Mouse (Mus musculus) liver, adult 2 months (tissue): Measurements from ENCODE around the gene Dram1. TPM values are rescaled to one million over a fixed set of nuclear protein-coding genes. Genes with fewer than 3 reads are reported as not detected.

Experiments
- DNase-seq: peaks from one replicate; pipeline ENCODE4 v3.0.0-alpha.2; 2011; ENCODE audit warnings: low read depth, low spot score; ENCODE audit errors: extremely low read depth
- H3K27ac ChIP-seq: fragments of 200-500 bp; replicated peaks from 2 replicates; pipeline ENCODE4 v1.5.1; 2012; ENCODE audit warnings: low read depth, mild to moderate bottlenecking, control low read depth, inconsistent platforms, low read length; ENCODE audit not compliant: insufficient read depth
- H3K27me3 ChIP-seq: fragments of 200-500 bp; 2 replicates; pipeline ENCODE4 v1.6.1; 2012; ENCODE audit warnings: mild to moderate bottlenecking, moderate library complexity, low read length, inconsistent platforms; ENCODE audit not compliant: control insufficient read depth, insufficient read depth
- H3K36me3 ChIP-seq: fragments of 200-500 bp; 2 replicates; pipeline ENCODE4 v1.6.1; 2012; ENCODE audit warnings: low read length, inconsistent platforms; ENCODE audit not compliant: control insufficient read depth, insufficient read depth
- H3K4me1 ChIP-seq: fragments of 200-500 bp; 2 replicates; pipeline ENCODE4 v1.6.1; 2011; ENCODE audit warnings: low read length; ENCODE audit not compliant: control insufficient read depth, insufficient read depth
- H3K4me3 ChIP-seq: fragments of 200-500 bp; 2 replicates; pipeline ENCODE4 v1.5.1; 2011; ENCODE audit warnings: low read depth, mild to moderate bottlenecking, control low read depth, low read length, moderate library complexity; ENCODE audit not compliant: insufficient read depth
- H3K79me2 ChIP-seq: fragments of 200-500 bp; 2 replicates; pipeline ENCODE4 v1.6.1; 2012; ENCODE audit warnings: inconsistent platforms, mild to moderate bottlenecking, low read length, moderate library complexity; ENCODE audit not compliant: control insufficient read depth, insufficient read depth
- H3K9ac ChIP-seq: fragments of 200-500 bp; 2 replicates; pipeline ENCODE4 v1.6.1; 2012; ENCODE audit warnings: low read depth, mild to moderate bottlenecking, control low read depth, inconsistent platforms, low read length
- CTCF ChIP-seq: fragments of 200-500 bp; IDR thresholded peaks from 2 replicates; pipeline ENCODE4 v1.5.1; 2011; ENCODE audit warnings: low read depth, low read length, control low read depth
- POLR2A ChIP-seq: fragments of 200-500 bp; IDR thresholded peaks from 2 replicates; pipeline ENCODE4 v1.6.1; 2011; ENCODE audit warnings: low read length, control low read depth; ENCODE audit not compliant: insufficient read depth; ENCODE audit errors: extremely low read depth
- WGBS: fragments of 180-500 bp; shearing (Covaris S2); methylation state at CpG from one replicate; pipeline ENCODE4 v1.1.7; 2018; 5-methylcytosine and 5-hydroxymethylcytosine counted together
- polyA plus RNA-seq: library from polyadenylated mRNA; depleted of rRNA; stranded (reverse); fragments of >200 nt; gene quantifications from 2 replicates; pipeline ENCODE4 v1.2.3, GENCODE M21; 2012
- total RNA-seq: library from RNA; depleted of rRNA; stranded (reverse); fragments of >200 nt; gene quantifications from 2 replicates; pipeline ENCODE4 v1.2.3, GENCODE M21; 2014

Dram1 gene
- total and polyA plus RNA-seq, 2 experiments = 0.46 to 0.60 TPM

- H3K27ac ChIP-seq = no peak overlapping the region
- no peak overlapping the region for H3K4me3 ChIP-seq
- no peak for TF ChIP-seq CTCF
- no peaks in the 10 kb centered on the region for H3K27me3 ChIP-seq
- 62% methylated on average over 6 of the region's 6 CpGs for WGBS
- DNase-seq = no peak
- H3K79me2 ChIP-seq = no peaks in the 10 kb centered on the region
- no peak overlapping the region for H3K9ac ChIP-seq
- H3K4me1 ChIP-seq = no peaks in the 10 kb centered on the region
- no peaks in the 10 kb centered on the region for H3K36me3 ChIP-seq
Observed at GRCm38 (mm10) chr10:88341368-88341767, 37.5 kb downstream of the Dram1 start.

GRCm38 (mm10) chr10:88340660-88341059, 38.2 kb downstream of the Dram1 start:
- no peak for DNase-seq
- Histone ChIP-seq H3K27ac (no peak overlapping the region), H3K4me3 (no peak overlapping the region), H3K79me2 (no peaks in the 10 kb centered on the region), H3K9ac (no peak overlapping the region), H3K36me3 (no peaks in the 10 kb centered on the region), H3K27me3 (no peaks in the 10 kb centered on the region), H3K4me1 (no peaks in the 10 kb centered on the region)
- 88% methylated on average over 9 of the region's 9 CpGs for WGBS
- TF ChIP-seq CTCF = no peak
- TF ChIP-seq POLR2A = no peak

GRCm38 (mm10) chr10:88330695-88331094, 48.2 kb downstream of the Dram1 start:
- no peak overlapping the region for H3K4me3 ChIP-seq
- no peak overlapping the region for H3K27ac ChIP-seq
- peak; percentile 31 for DNase-seq
- H3K36me3 ChIP-seq = no peaks in the 10 kb centered on the region
- no peaks in the 10 kb centered on the region for H3K79me2 ChIP-seq
- WGBS = 10% methylated on average over 5 of the region's 5 CpGs
- peak; percentile 36 for TF ChIP-seq CTCF
- no peak for TF ChIP-seq POLR2A
- H3K9ac ChIP-seq = no peak overlapping the region
- H3K4me1 ChIP-seq = 0 out of 2 replicates have a peak, but pooled peaks cover 2% of the 10 kb centered on the region
- H3K27me3 ChIP-seq = no peaks in the 10 kb centered on the region

GRCm38 (mm10) chr10:88328056-88328450, 50.8 kb downstream of the Dram1 start:
- TF ChIP-seq CTCF (no peak), POLR2A (no peak)
- H3K9ac ChIP-seq = no peak overlapping the region
- WGBS = 76% methylated on average over 4 of the region's 4 CpGs

GRCm38 (mm10) chr10:88327160-88328055, 51.5 kb downstream of the Dram1 start:
- DNase-seq = peak; percentile 53
- no peak overlapping the region for H3K27ac ChIP-seq
- WGBS = 48% methylated on average over 11 of the region's 11 CpGs
- TF ChIP-seq CTCF (peak; percentile 67), POLR2A (no peak)
- H3K9ac ChIP-seq = no peak overlapping the region
- no peak overlapping the region for H3K4me3 ChIP-seq
- no peaks in the 10 kb centered on the region for H3K27me3 ChIP-seq
- H3K36me3 ChIP-seq = no peaks in the 10 kb centered on the region
- no peaks in the 10 kb centered on the region for H3K79me2 ChIP-seq
- H3K4me1 ChIP-seq = 0 out of 2 replicates have a peak, but pooled peaks cover 2% of the 10 kb centered on the region

More at GRCm38 (mm10) chr10:88328056-88328450, 50.8 kb downstream of the Dram1 start:
- H3K27ac ChIP-seq = no peak overlapping the region
- no peaks in the 10 kb centered on the region for H3K79me2 ChIP-seq
- no peak overlapping the region for H3K4me3 ChIP-seq
- DNase-seq = no peak
- no peaks in the 10 kb centered on the region for H3K36me3 ChIP-seq
- 0 out of 2 replicates have a peak, but pooled peaks cover 2% of the 10 kb centered on the region for H3K4me1 ChIP-seq
- H3K27me3 ChIP-seq = no peaks in the 10 kb centered on the region

GRCm38 (mm10) chr10:88321739-88322138, 57.1 kb downstream of the Dram1 start:
- H3K9ac ChIP-seq = no peak overlapping the region
- no peaks in the 10 kb centered on the region for H3K79me2 ChIP-seq
- DNase-seq = no peak
- no peaks in the 10 kb centered on the region for H3K4me1 ChIP-seq
- no peak overlapping the region for H3K27ac ChIP-seq
- TF ChIP-seq POLR2A (no peak), CTCF (no peak)
- H3K4me3 ChIP-seq = no peak overlapping the region
- WGBS = 67% methylated on average over 5 of the region's 5 CpGs
- H3K36me3 ChIP-seq = no peaks in the 10 kb centered on the region
- no peaks in the 10 kb centered on the region; the same call in 1 of the 2 replicates for H3K27me3 ChIP-seq
